Mouse (Mus musculus): Measurements from ENCODE around the gene Polk.
A peak's percentile ranks its signal among the peaks of the same experiment; 100 is the strongest.

Gene Polk

GRCm38 (mm10) chr13:96458606-96459005 lies 83.8 kb downstream of the Polk start:
- no peak for DNase-seq

GRCm38 (mm10) chr13:96458018-96458417 lies 84.4 kb downstream of the Polk start:
- no peak for DNase-seq

GRCm38 (mm10) chr13:96457566-96457965 lies 84.8 kb downstream of the Polk start:
- no peak for DNase-seq

GRCm38 (mm10) chr13:96454288-96454687 lies 88.1 kb downstream of the Polk start:
- DNase-seq = peak in 1 of 2 experiments; percentile 47

- DNase-seq = no peak
Observed at GRCm38 (mm10) chr13:96452621-96453020, 89.8 kb downstream of the Polk start.

GRCm38 (mm10) chr13:96451386-96452140 lies 90.8 kb downstream of the Polk start:
- DNase-seq = no peak

GRCm38 (mm10) chr13:96450869-96451268 lies 91.5 kb downstream of the Polk start:
- DNase-seq = no peak

- no peak for DNase-seq
Observed at GRCm38 (mm10) chr13:96450205-96450856, 92.0 kb downstream of the Polk start.

GRCm38 (mm10) chr13:96440436-96440835 lies 101.9 kb downstream of the Polk start:
- DNase-seq = no peak

GRCm38 (mm10) chr13:96436921-96437320 lies 105.5 kb downstream of the Polk start:
- no peak for DNase-seq

- peak in 1 of 2 experiments; percentile 36 for DNase-seq
Observed at GRCm38 (mm10) chr13:96435793-96436192, 106.6 kb downstream of the Polk start.

- DNase-seq = peak; percentile 14 to 34
Observed at GRCm38 (mm10) chr13:96434899-96435331, 107.5 kb downstream of the Polk start.

GRCm38 (mm10) chr13:96433648-96434190 lies 108.7 kb downstream of the Polk start:
- peak; percentile 33 to 43 for DNase-seq

- DNase-seq = no peak
Observed at GRCm38 (mm10) chr13:96433041-96433440, 109.3 kb downstream of the Polk start.

- no peak for DNase-seq
Observed at GRCm38 (mm10) chr13:96432376-96432811, 110.0 kb downstream of the Polk start.

GRCm38 (mm10) chr13:96431595-96432156 lies 110.7 kb downstream of the Polk start:
- peak; percentile 85 to 89 for DNase-seq

All from lung, postnatal 4 days (tissue).